Mouse (Mus musculus): ENCODE results near the gene Usp15. TPM values are rescaled to one million over a fixed set of nuclear protein-coding genes. Genes with fewer than 3 reads are reported as not detected.
A peak's percentile ranks its signal among the peaks of the same experiment; 100 is the strongest.

Gene Usp15
- polyA plus RNA-seq, 1 experiment from 2014 or later: 77.9 TPM

- WGBS: 92% methylated on average over 3 of the region's 3 CpGs
- Histone ChIP-seq H3K9ac (no peak overlapping the region), H3K4me1 (replicated peaks) (peaks cover 13% of the 10 kb centered on the region), H3K4me2 (no peak overlapping the region), H3K27ac (no peak overlapping the region), H3K9me3 (no peaks in the 10 kb centered on the region), H3K4me3 (no peak overlapping the region), H3K36me3 (no peaks in the 10 kb centered on the region), H3K27me3 (no peaks in the 10 kb centered on the region)
- no peak for ATAC-seq (ENCODE audit: low FRiP score)
Observed at GRCm38 (mm10) chr10:123199119-123199518, 2.3 kb upstream of the Usp15 start.

GRCm38 (mm10) chr10:123198183-123198582 lies 1.4 kb upstream of the Usp15 start:
- 84% methylated on average over 5 of the region's 5 CpGs for WGBS
- Histone ChIP-seq H3K36me3 (no peaks in the 10 kb centered on the region), H3K27ac (no peak overlapping the region), H3K27me3 (no peaks in the 10 kb centered on the region), H3K9me3 (no peaks in the 10 kb centered on the region), H3K9ac (no peak overlapping the region), H3K4me3 (no peak overlapping the region), H3K4me2 (no peak overlapping the region), H3K4me1 (replicated peaks) (peaks cover 13% of the 10 kb centered on the region)
- no peak for ATAC-seq (ENCODE audit: low FRiP score)

- peak overlapping the region; percentile 96 for H3K27ac ChIP-seq
- H3K27me3 ChIP-seq: no peaks in the 10 kb centered on the region
- under 1% methylated on average over 45 of the region's 66 CpGs for WGBS
- H3K9me3 ChIP-seq: no peaks in the 10 kb centered on the region
- peak; percentile 64; the same call in 1 of the 2 replicates for ATAC-seq (ENCODE audit: low FRiP score)
- H3K4me1 ChIP-seq (replicated peaks): peaks cover 16% of the 10 kb centered on the region
- H3K36me3 ChIP-seq: no peaks in the 10 kb centered on the region
- H3K4me2 ChIP-seq: peak overlapping the region; percentile 69
- peak overlapping the region; percentile 94 for H3K9ac ChIP-seq
- H3K4me3 ChIP-seq: peak overlapping the region; percentile 92
Observed at GRCm38 (mm10) chr10:123195961-123196834, 597 bp downstream of the Usp15 start.

GRCm38 (mm10) chr10:123195501-123195900 lies 1.3 kb downstream of the Usp15 start:
- H3K9me3 ChIP-seq: no peaks in the 10 kb centered on the region
- no peaks in the 10 kb centered on the region for H3K27me3 ChIP-seq
- peak overlapping the region; percentile 69 for H3K4me2 ChIP-seq
- H3K36me3 ChIP-seq: no peaks in the 10 kb centered on the region
- peak overlapping the region; percentile 92 for H3K4me3 ChIP-seq
- H3K9ac ChIP-seq: peak overlapping the region; percentile 94
- H3K27ac ChIP-seq: no peak overlapping the region
- WGBS: 22% methylated on average over 7 of the region's 7 CpGs
- no peak for ATAC-seq (ENCODE audit: low FRiP score)
- peaks cover 20% of the 10 kb centered on the region for H3K4me1 ChIP-seq (replicated peaks)

GRCm38 (mm10) chr10:123191038-123191437 lies 5.8 kb downstream of the Usp15 start:
- H3K36me3 ChIP-seq: no peaks in the 10 kb centered on the region
- peaks cover 20% of the 10 kb centered on the region for H3K4me1 ChIP-seq (replicated peaks)
- ATAC-seq (ENCODE audit: low FRiP score): no peak
- H3K27me3 ChIP-seq: no peaks in the 10 kb centered on the region
- H3K27ac ChIP-seq: no peak overlapping the region
- WGBS: 83% methylated on average over 6 of the region's 6 CpGs
- no peak overlapping the region for H3K4me3 ChIP-seq
- no peak overlapping the region for H3K4me2 ChIP-seq
- no peak overlapping the region for H3K9ac ChIP-seq
- H3K9me3 ChIP-seq: no peaks in the 10 kb centered on the region

GRCm38 (mm10) chr10:123187337-123187736 lies 9.5 kb downstream of the Usp15 start:
- H3K27me3 ChIP-seq: no peaks in the 10 kb centered on the region
- ATAC-seq (ENCODE audit: low FRiP score): no peak
- H3K4me3 ChIP-seq: no peak overlapping the region
- WGBS: 82% methylated on average over 6 of the region's 6 CpGs
- no peak overlapping the region for H3K27ac ChIP-seq
- H3K36me3 ChIP-seq: no peaks in the 10 kb centered on the region
- H3K9ac ChIP-seq: no peak overlapping the region
- peaks cover 8% of the 10 kb centered on the region for H3K4me1 ChIP-seq (replicated peaks)
- no peak overlapping the region for H3K4me2 ChIP-seq
- no peaks in the 10 kb centered on the region for H3K9me3 ChIP-seq

GRCm38 (mm10) chr10:123185907-123186306 lies 10.9 kb downstream of the Usp15 start:
- H3K4me3 ChIP-seq: no peak overlapping the region
- no peaks in the 10 kb centered on the region for H3K27me3 ChIP-seq
- ATAC-seq (ENCODE audit: low FRiP score): no peak
- H3K27ac ChIP-seq: no peak overlapping the region
- H3K9ac ChIP-seq: no peak overlapping the region
- no peaks in the 10 kb centered on the region for H3K9me3 ChIP-seq
- peaks cover 5% of the 10 kb centered on the region for H3K4me1 ChIP-seq (replicated peaks)
- peaks cover 1% of the 10 kb centered on the region; the same call in 1 of the 2 replicates for H3K36me3 ChIP-seq
- H3K4me2 ChIP-seq: no peak overlapping the region
- WGBS: 92% methylated on average over 6 of the region's 6 CpGs

GRCm38 (mm10) chr10:123183743-123184142 lies 13.1 kb downstream of the Usp15 start:
- H3K4me3 ChIP-seq: no peak overlapping the region
- ATAC-seq (ENCODE audit: low FRiP score): no peak
- no peak overlapping the region for H3K27ac ChIP-seq
- H3K4me2 ChIP-seq: no peak overlapping the region
- no peak overlapping the region for H3K9ac ChIP-seq
- H3K27me3 ChIP-seq: no peaks in the 10 kb centered on the region
- H3K4me1 ChIP-seq (replicated peaks): peaks cover 4% of the 10 kb centered on the region; the same call in 1 of the 2 replicates
- H3K9me3 ChIP-seq: no peaks in the 10 kb centered on the region
- peaks cover 18% of the 10 kb centered on the region for H3K36me3 ChIP-seq
- 87% methylated on average over 2 of the region's 2 CpGs for WGBS

- ATAC-seq (ENCODE audit: low FRiP score): no peak
- Histone ChIP-seq H3K4me2 (no peak overlapping the region), H3K9me3 (no peaks in the 10 kb centered on the region), H3K27me3 (no peaks in the 10 kb centered on the region), H3K4me3 (no peak overlapping the region), H3K36me3 (peaks cover 22% of the 10 kb centered on the region), H3K9ac (no peak overlapping the region), H3K4me1 (replicated peaks) (peaks cover 4% of the 10 kb centered on the region; the same call in 1 of the 2 replicates), H3K27ac (no peak overlapping the region)
- WGBS: 58% methylated on average over 7 of the region's 7 CpGs
Observed at GRCm38 (mm10) chr10:123183243-123183642, 13.6 kb downstream of the Usp15 start.

- Histone ChIP-seq H3K27ac (no peak overlapping the region), H3K9me3 (no peaks in the 10 kb centered on the region), H3K27me3 (no peaks in the 10 kb centered on the region), H3K4me1 (replicated peaks) (peaks cover 4% of the 10 kb centered on the region; the same call in 1 of the 2 replicates), H3K9ac (no peak overlapping the region), H3K4me2 (no peak overlapping the region), H3K4me3 (no peak overlapping the region), H3K36me3 (peaks cover 26% of the 10 kb centered on the region)
- ATAC-seq (ENCODE audit: low FRiP score): no peak
- WGBS: 85% methylated on average over 3 of the region's 3 CpGs
Observed at GRCm38 (mm10) chr10:123182391-123182790, 14.4 kb downstream of the Usp15 start.

- peaks cover 45% of the 10 kb centered on the region for H3K36me3 ChIP-seq
- no peaks in the 10 kb centered on the region for H3K4me1 ChIP-seq (replicated peaks)
- no peak overlapping the region for H3K27ac ChIP-seq
- no peak for ATAC-seq (ENCODE audit: low FRiP score)
- no peak overlapping the region for H3K4me3 ChIP-seq
- H3K27me3 ChIP-seq: no peaks in the 10 kb centered on the region
- WGBS: 76% methylated on average over 4 of the region's 4 CpGs
- no peak overlapping the region for H3K9ac ChIP-seq
- no peaks in the 10 kb centered on the region for H3K9me3 ChIP-seq
- no peak overlapping the region for H3K4me2 ChIP-seq
Observed at GRCm38 (mm10) chr10:123175771-123176170, 21.0 kb downstream of the Usp15 start.

- Histone ChIP-seq H3K27ac (no peak overlapping the region), H3K27me3 (no peaks in the 10 kb centered on the region), H3K36me3 (peaks cover 46% of the 10 kb centered on the region), H3K4me1 (replicated peaks) (no peaks in the 10 kb centered on the region), H3K4me2 (no peak overlapping the region), H3K9ac (no peak overlapping the region), H3K9me3 (no peaks in the 10 kb centered on the region), H3K4me3 (no peak overlapping the region)
- ATAC-seq (ENCODE audit: low FRiP score): no peak
- 91% methylated on average over 6 of the region's 6 CpGs for WGBS
Observed at GRCm38 (mm10) chr10:123170898-123171297, 25.9 kb downstream of the Usp15 start.

GRCm38 (mm10) chr10:123165542-123165941 lies 31.3 kb downstream of the Usp15 start:
- no peak for ATAC-seq (ENCODE audit: low FRiP score)
- H3K36me3 ChIP-seq: peaks cover 42% of the 10 kb centered on the region

More at GRCm38 (mm10) chr10:123165542-123165941, 31.3 kb downstream of the Usp15 start:
- Histone ChIP-seq H3K9ac (no peak overlapping the region), H3K4me3 (no peak overlapping the region), H3K4me2 (no peak overlapping the region), H3K4me1 (replicated peaks) (no peaks in the 10 kb centered on the region), H3K27ac (no peak overlapping the region), H3K9me3 (no peaks in the 10 kb centered on the region), H3K27me3 (no peaks in the 10 kb centered on the region)
- WGBS: 96% methylated on average over 3 of the region's 3 CpGs
